Mouse (Mus musculus) liver, adult 2 months (tissue): Measurements from ENCODE around the gene Tpx2. TPM values are rescaled to one million over a fixed set of nuclear protein-coding genes. Genes with fewer than 3 reads are reported as not detected.

Source experiments
- DNase-seq: peaks from one replicate; pipeline ENCODE4 v3.0.0-alpha.2; 2011; ENCODE audit warnings: low read depth, low spot score; ENCODE audit errors: extremely low read depth
- H3K27ac ChIP-seq: fragments of 200-500 bp; replicated peaks from 2 replicates; pipeline ENCODE4 v1.5.1; 2012; ENCODE audit warnings: low read depth, mild to moderate bottlenecking, control low read depth, inconsistent platforms, low read length; ENCODE audit not compliant: insufficient read depth
- H3K27me3 ChIP-seq: fragments of 200-500 bp; 2 replicates; pipeline ENCODE4 v1.6.1; 2012; ENCODE audit warnings: mild to moderate bottlenecking, moderate library complexity, low read length, inconsistent platforms; ENCODE audit not compliant: control insufficient read depth, insufficient read depth
- H3K36me3 ChIP-seq: fragments of 200-500 bp; 2 replicates; pipeline ENCODE4 v1.6.1; 2012; ENCODE audit warnings: low read length, inconsistent platforms; ENCODE audit not compliant: control insufficient read depth, insufficient read depth
- H3K4me1 ChIP-seq: fragments of 200-500 bp; 2 replicates; pipeline ENCODE4 v1.6.1; 2011; ENCODE audit warnings: low read length; ENCODE audit not compliant: control insufficient read depth, insufficient read depth
- H3K4me3 ChIP-seq: fragments of 200-500 bp; 2 replicates; pipeline ENCODE4 v1.5.1; 2011; ENCODE audit warnings: low read depth, mild to moderate bottlenecking, control low read depth, low read length, moderate library complexity; ENCODE audit not compliant: insufficient read depth
- H3K79me2 ChIP-seq: fragments of 200-500 bp; 2 replicates; pipeline ENCODE4 v1.6.1; 2012; ENCODE audit warnings: inconsistent platforms, mild to moderate bottlenecking, low read length, moderate library complexity; ENCODE audit not compliant: control insufficient read depth, insufficient read depth
- H3K9ac ChIP-seq: fragments of 200-500 bp; 2 replicates; pipeline ENCODE4 v1.6.1; 2012; ENCODE audit warnings: low read depth, mild to moderate bottlenecking, control low read depth, inconsistent platforms, low read length
- CTCF ChIP-seq: fragments of 200-500 bp; IDR thresholded peaks from 2 replicates; pipeline ENCODE4 v1.5.1; 2011; ENCODE audit warnings: low read depth, low read length, control low read depth
- POLR2A ChIP-seq: fragments of 200-500 bp; IDR thresholded peaks from 2 replicates; pipeline ENCODE4 v1.6.1; 2011; ENCODE audit warnings: low read length, control low read depth; ENCODE audit not compliant: insufficient read depth; ENCODE audit errors: extremely low read depth
- WGBS: fragments of 180-500 bp; shearing (Covaris S2); methylation state at CpG from one replicate; pipeline ENCODE4 v1.1.7; 2018; 5-methylcytosine and 5-hydroxymethylcytosine counted together
- polyA plus RNA-seq: library from polyadenylated mRNA; depleted of rRNA; stranded (reverse); fragments of >200 nt; gene quantifications from 2 replicates; pipeline ENCODE4 v1.2.3, GENCODE M21; 2012
- total RNA-seq: library from RNA; depleted of rRNA; stranded (reverse); fragments of >200 nt; gene quantifications from 2 replicates; pipeline ENCODE4 v1.2.3, GENCODE M21; 2014

Tpx2 gene
- total and polyA plus RNA-seq, 2 experiments = 0.04 to 0.18 TPM

GRCm38 (mm10) chr2:152928988-152929370, 81.2 kb downstream of the Tpx2 start:
- no peaks in the 10 kb centered on the region for H3K36me3 ChIP-seq
- WGBS = 62% methylated on average over 3 of the region's 3 CpGs
- no peaks in the 10 kb centered on the region for H3K79me2 ChIP-seq
- H3K27ac ChIP-seq = peak overlapping the region; percentile 2
- H3K4me1 ChIP-seq = peaks cover 3% of the 10 kb centered on the region; the same call in 1 of the 2 replicates
- TF ChIP-seq POLR2A = no peak
- no peak for TF ChIP-seq CTCF
- no peak overlapping the region for H3K4me3 ChIP-seq
- no peaks in the 10 kb centered on the region for H3K27me3 ChIP-seq
- no peak for DNase-seq
- H3K9ac ChIP-seq = no peak overlapping the region

- 54% methylated on average over 2 of the region's 2 CpGs for WGBS
- Histone ChIP-seq H3K27ac (peak overlapping the region; percentile 35; the same call in 1 of the 2 replicates), H3K36me3 (no peaks in the 10 kb centered on the region), H3K4me3 (no peak overlapping the region; the same call in 1 of the 2 replicates), H3K79me2 (no peaks in the 10 kb centered on the region), H3K27me3 (no peaks in the 10 kb centered on the region), H3K4me1 (peaks cover 3% of the 10 kb centered on the region; the same call in 1 of the 2 replicates), H3K9ac (no peak overlapping the region)
- DNase-seq = no peak
- no peak for TF ChIP-seq POLR2A
- no peak for TF ChIP-seq CTCF
Observed at GRCm38 (mm10) chr2:152930276-152930675, 82.5 kb downstream of the Tpx2 start.

- H3K4me3 ChIP-seq = no peak overlapping the region; the same call in 1 of the 2 replicates
- no peak overlapping the region; the same call in 1 of the 2 replicates for H3K9ac ChIP-seq
- no peak for TF ChIP-seq CTCF
- no peak for TF ChIP-seq POLR2A
- WGBS = 61% methylated on average over 12 of the region's 12 CpGs
- H3K27ac ChIP-seq = no peak overlapping the region
- H3K79me2 ChIP-seq = no peaks in the 10 kb centered on the region
- DNase-seq = peak; percentile 6
- no peaks in the 10 kb centered on the region for H3K27me3 ChIP-seq
- no peaks in the 10 kb centered on the region for H3K4me1 ChIP-seq
- H3K36me3 ChIP-seq = no peaks in the 10 kb centered on the region
Observed at GRCm38 (mm10) chr2:152931456-152932160, 83.8 kb downstream of the Tpx2 start.

GRCm38 (mm10) chr2:152933048-152933447, 85.3 kb downstream of the Tpx2 start, which contains the start of gene Foxs1:
TSS of gene Foxs1 (minus strand) at chr2:152933208.
- Histone ChIP-seq H3K27ac (no peak within 1 kb of the TSS), H3K4me3 (peak within 1 kb of the TSS; percentile 30), H3K36me3 (no peaks in the 10 kb centered on the region), H3K27me3 (no peaks in the 10 kb centered on the region), H3K9ac (no peak within 1 kb of the TSS; the same call in 1 of the 2 replicates), H3K4me1 (no peaks in the 10 kb centered on the region), H3K79me2 (no peaks in the 10 kb centered on the region)
- TF ChIP-seq CTCF = no peak
- TF ChIP-seq POLR2A = no peak
- WGBS = 38% methylated on average over 9 of the region's 9 CpGs
- DNase-seq = no peak

- Histone ChIP-seq H3K36me3 (no peaks in the 10 kb centered on the region), H3K27me3 (no peaks in the 10 kb centered on the region), H3K4me1 (no peaks in the 10 kb centered on the region), H3K27ac (no peak overlapping the region), H3K9ac (no peak overlapping the region), H3K4me3 (no peak overlapping the region), H3K79me2 (no peaks in the 10 kb centered on the region)
- TF ChIP-seq POLR2A (no peak), CTCF (peak; percentile 89)
- peak; percentile 9 for DNase-seq
- 23% methylated on average over 5 of the region's 5 CpGs for WGBS
Observed at GRCm38 (mm10) chr2:152933614-152934013, 85.8 kb downstream of the Tpx2 start.

GRCm38 (mm10) chr2:152939846-152940245, 92.1 kb downstream of the Tpx2 start:
- H3K79me2 ChIP-seq = no peaks in the 10 kb centered on the region
- H3K4me1 ChIP-seq = no peaks in the 10 kb centered on the region
- peak; percentile 87 for TF ChIP-seq CTCF
- TF ChIP-seq POLR2A = no peak
- 5% methylated on average over 4 of the region's 4 CpGs for WGBS
- H3K36me3 ChIP-seq = no peaks in the 10 kb centered on the region
- no peak overlapping the region for H3K4me3 ChIP-seq
- no peak overlapping the region for H3K9ac ChIP-seq
- H3K27ac ChIP-seq = no peak overlapping the region
- no peak for DNase-seq
- peaks cover 7% of the 10 kb centered on the region for H3K27me3 ChIP-seq
